Mouse (Mus musculus) kidney, embryonic 16.5 days (tissue): ENCODE data around the gene Ern1. TPM values are rescaled to one million over a fixed set of nuclear protein-coding genes. Genes with fewer than 3 reads are reported as not detected.
A peak's percentile ranks its signal among the peaks of the same experiment; 100 is the strongest.

ENCODE experiments used
- ATAC-seq: fragments of 200-750 bp; cut with Nextera tagmentation; 2 replicates; pipeline ENCODE4 v1.8.0; 2017; ENCODE audit warnings: moderate TSS enrichment; ENCODE audit not compliant: low FRiP score, low TSS enrichment
- H3K27ac ChIP-seq: fragments of 300-500 bp; sonication (generic); 2 replicates; pipeline ENCODE4 v1.5.1; 2014; ENCODE audit warnings: low read length
- H3K27me3 ChIP-seq: fragments of 300-500 bp; sonication (generic); 2 replicates; pipeline ENCODE4 v1.6.1; 2014; ENCODE audit warnings: low read length, control low read depth, mixed read lengths; ENCODE audit not compliant: insufficient read depth
- H3K36me3 ChIP-seq: fragments of 300-500 bp; sonication (generic); 2 replicates; pipeline ENCODE4 v1.6.1; 2014; ENCODE audit warnings: low read length, control low read depth, mixed read lengths; ENCODE audit not compliant: insufficient read depth
- H3K4me1 ChIP-seq: fragments of 300-500 bp; sonication (generic); 2 replicates; pipeline ENCODE4 v1.6.1; 2014; ENCODE audit warnings: low read length, control low read depth, mixed read lengths; ENCODE audit not compliant: insufficient read depth
- H3K4me2 ChIP-seq: fragments of 300-500 bp; sonication (generic); replicated peaks from 2 replicates; pipeline ENCODE4 v1.6.1; 2014; ENCODE audit warnings: low read depth, low read length
- H3K4me3 ChIP-seq: fragments of 300-500 bp; sonication (generic); 2 replicates; pipeline ENCODE4 v1.5.1; 2014; ENCODE audit warnings: mild to moderate bottlenecking, low read length
- H3K9ac ChIP-seq: fragments of 300-500 bp; sonication (generic); replicated peaks from 2 replicates; pipeline ENCODE4 v1.6.1; 2014; ENCODE audit warnings: low read length
- H3K9me3 ChIP-seq: fragments of 300-500 bp; sonication (generic); 2 replicates; pipeline ENCODE4 v1.6.1; 2016; ENCODE audit warnings: low read length, control low read depth
- WGBS: fragments of 180-500 bp; shearing (Covaris S2); extraction: QIAGEN DNeasy Blood & Tissue Kit; methylation state at CpG from one replicate; pipeline ENCODE4 v1.1.7; 2014; 5-methylcytosine and 5-hydroxymethylcytosine counted together
- polyA plus RNA-seq: library from polyadenylated mRNA; unstranded; fragments of >200 nt; fragmentation: Nextera tagmentation; extraction: Ambion mirVana; gene quantifications from 2 replicates; pipeline ENCODE4 v1.2.1, GENCODE M21; 2015

The Ern1 gene
- polyA plus RNA-seq, 1 experiment from 2014 or later = 5.4 TPM

DNA sequence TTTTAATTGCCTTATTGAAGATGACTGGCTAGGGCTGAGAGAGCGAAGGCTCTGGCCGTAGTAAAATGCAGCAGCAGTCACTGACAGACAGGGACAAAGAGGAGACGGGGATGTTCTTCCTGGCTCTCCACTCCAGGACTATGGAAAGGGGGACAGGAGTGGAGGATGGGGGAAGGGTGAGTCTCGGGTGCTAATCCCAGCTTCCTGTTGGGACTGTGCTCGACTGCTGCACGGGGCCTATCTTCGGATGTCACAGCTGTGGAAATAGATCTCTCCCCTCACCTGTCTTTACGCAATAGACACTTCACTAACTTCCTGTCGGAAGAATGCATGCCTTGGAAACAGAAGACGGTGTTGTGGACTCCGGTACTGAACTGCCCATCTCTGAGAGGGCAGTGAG is 113.7 kb downstream of the Ern1 start:
- H3K27ac ChIP-seq = peak overlapping the region; percentile 43; the same call in 1 of the 2 replicates
- no peaks in the 10 kb centered on the region for H3K9me3 ChIP-seq
- no peak overlapping the region for H3K4me2 ChIP-seq
- H3K4me3 ChIP-seq = no peak overlapping the region
- WGBS = 39% methylated on average over 11 of the region's 11 CpGs
- peak; percentile 58; the same call in 1 of the 2 replicates for ATAC-seq
- H3K4me1 ChIP-seq = peaks cover 12% of the 10 kb centered on the region
- no peaks in the 10 kb centered on the region for H3K36me3 ChIP-seq
- H3K9ac ChIP-seq = no peak overlapping the region
- H3K27me3 ChIP-seq = no peaks in the 10 kb centered on the region

DNA sequence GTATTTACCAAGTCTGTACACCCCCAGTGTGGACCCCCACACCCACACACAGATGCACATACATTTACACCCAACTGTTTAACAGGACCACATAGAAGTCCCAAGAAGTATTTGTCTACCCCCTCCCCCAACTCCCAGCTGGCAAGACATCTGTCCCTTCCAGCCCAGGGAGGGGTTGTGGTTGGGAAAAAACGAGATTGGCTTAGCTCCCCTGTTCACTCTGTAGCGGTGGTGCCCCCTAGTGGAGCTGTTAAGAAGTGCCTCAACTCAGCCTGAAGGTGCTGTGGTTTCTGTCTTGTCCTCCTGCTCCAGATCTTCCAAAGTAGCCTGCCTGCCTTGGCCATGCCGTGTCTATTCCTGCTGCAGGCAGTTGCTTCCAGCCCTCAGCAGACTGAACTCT is 121.3 kb downstream of the Ern1 start:
- ATAC-seq = no peak
- Histone ChIP-seq H3K27me3 (no peaks in the 10 kb centered on the region), H3K4me1 (peaks cover 20% of the 10 kb centered on the region), H3K4me3 (no peak overlapping the region), H3K36me3 (no peaks in the 10 kb centered on the region), H3K9me3 (no peaks in the 10 kb centered on the region), H3K4me2 (no peak overlapping the region), H3K9ac (no peak overlapping the region), H3K27ac (no peak overlapping the region)
- 4% methylated on average over 3 of the region's 3 CpGs for WGBS

GRCm38 (mm10) chr11:106365366-106365765 is 122.3 kb downstream of the Ern1 start, which contains the start of gene Prr29:
Prr29 (plus strand) TSS chr11:106365472.
- Histone ChIP-seq H3K4me1 (peaks cover 20% of the 10 kb centered on the region), H3K36me3 (no peaks in the 10 kb centered on the region), H3K4me2 (peak within 1 kb of the TSS; percentile 36), H3K27me3 (no peaks in the 10 kb centered on the region), H3K4me3 (no peak within 1 kb of the TSS), H3K27ac (peak within 1 kb of the TSS; percentile 64), H3K9me3 (no peaks in the 10 kb centered on the region), H3K9ac (peak within 1 kb of the TSS; percentile 41)
- peak; percentile 46; the same call in 1 of the 2 replicates for ATAC-seq
- WGBS = 44% methylated on average over 10 of the region's 10 CpGs

DNA sequence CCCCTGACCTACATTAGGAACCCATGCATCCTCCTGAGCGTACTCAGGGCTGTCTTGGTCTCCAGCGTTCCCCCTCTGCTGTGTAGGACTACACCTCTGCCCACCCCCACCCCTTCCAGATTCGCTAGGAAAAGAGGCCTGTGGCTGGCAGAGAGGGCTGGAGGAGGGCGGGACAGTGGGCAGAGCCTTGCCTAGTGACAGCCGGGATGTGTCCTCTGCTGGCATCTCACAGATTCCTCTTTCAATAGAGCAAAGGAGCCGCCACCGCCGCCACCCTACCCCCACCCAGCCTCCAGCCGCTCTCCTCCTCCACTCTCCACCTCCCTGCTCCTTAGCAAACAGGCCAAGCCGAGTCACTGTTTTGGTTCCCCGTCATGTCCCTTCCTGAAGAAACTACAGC is 122.9 kb downstream of the Ern1 start:
- Histone ChIP-seq H3K4me1 (peaks cover 20% of the 10 kb centered on the region), H3K4me3 (no peak overlapping the region), H3K36me3 (no peaks in the 10 kb centered on the region), H3K27ac (peak overlapping the region; percentile 64), H3K27me3 (no peaks in the 10 kb centered on the region), H3K9ac (peak overlapping the region; percentile 41), H3K9me3 (no peaks in the 10 kb centered on the region), H3K4me2 (peak overlapping the region; percentile 36)
- 12% methylated on average over 11 of the region's 11 CpGs for WGBS
- ATAC-seq = peak; percentile 81

DNA sequence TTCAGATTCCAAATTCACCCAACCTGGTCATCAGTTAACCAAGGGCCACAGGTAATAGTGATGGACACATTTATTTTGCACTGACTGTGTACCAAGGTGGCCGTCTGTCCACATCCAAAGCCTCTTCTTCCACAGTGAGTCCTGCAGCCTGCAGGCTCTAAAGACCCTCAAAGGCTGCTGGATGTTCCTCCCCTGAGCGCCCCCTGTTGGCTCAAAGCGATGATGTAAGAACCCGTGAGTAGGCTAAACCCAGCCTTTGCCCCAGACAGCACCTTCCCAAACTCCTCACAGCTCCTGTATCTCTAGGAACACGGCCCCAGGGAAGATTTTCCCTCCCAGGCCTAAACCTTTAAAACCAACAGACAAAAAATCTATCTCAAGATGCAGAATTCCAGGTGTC is 128.3 kb downstream of the Ern1 start:
- 29% methylated on average over 5 of the region's 5 CpGs for WGBS
- no peak for ATAC-seq
- Histone ChIP-seq H3K9ac (no peak overlapping the region), H3K4me3 (no peak overlapping the region), H3K27ac (no peak overlapping the region), H3K4me1 (no peaks in the 10 kb centered on the region; the same call in 1 of the 2 replicates), H3K27me3 (no peaks in the 10 kb centered on the region), H3K9me3 (no peaks in the 10 kb centered on the region), H3K4me2 (no peak overlapping the region), H3K36me3 (no peaks in the 10 kb centered on the region)

DNA sequence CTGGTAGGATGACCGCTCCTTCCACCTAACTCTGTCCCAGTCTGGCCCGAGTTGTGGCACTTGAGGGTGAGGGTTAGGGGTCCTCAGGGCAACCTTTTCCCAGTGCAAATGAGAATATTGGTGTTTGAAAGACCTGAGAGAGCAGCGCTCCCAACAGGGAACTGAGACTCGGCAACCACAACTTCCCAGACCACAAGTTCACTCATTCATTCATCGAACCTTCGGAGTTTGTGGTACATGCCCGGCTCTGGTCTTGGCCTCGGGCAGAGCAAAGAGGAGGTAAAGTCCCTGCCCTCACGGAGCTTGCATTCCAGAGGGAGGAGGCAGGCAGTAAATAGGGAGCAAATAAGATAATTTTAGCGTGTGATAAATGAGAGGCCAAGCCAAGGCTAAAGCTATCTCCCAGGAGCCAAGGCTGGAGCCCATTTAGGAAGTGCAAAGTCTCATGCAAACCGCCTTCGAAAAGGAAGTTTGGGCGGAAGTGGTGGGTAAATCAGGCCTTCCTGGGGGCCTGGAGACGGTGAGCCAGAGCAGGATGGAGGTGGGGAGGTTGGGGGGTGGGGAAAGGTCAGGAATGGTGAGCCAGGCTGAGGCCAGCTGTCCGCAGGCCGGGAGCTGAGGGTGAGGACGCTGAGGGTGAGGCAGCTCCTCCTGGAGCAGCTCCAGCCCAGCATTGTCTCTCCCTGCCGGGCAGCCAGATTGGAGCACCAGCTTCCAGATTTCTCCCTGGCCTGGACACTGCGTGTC is 132.1 kb downstream of the Ern1 start:
- no peak overlapping the region for H3K9ac ChIP-seq
- peak overlapping the region; percentile 20; the same call in 1 of the 2 replicates for H3K27ac ChIP-seq
- H3K27me3 ChIP-seq = no peaks in the 10 kb centered on the region
- ATAC-seq = no peak
- 60% methylated on average over 19 of the region's 19 CpGs for WGBS
- H3K4me2 ChIP-seq = no peak overlapping the region
- H3K9me3 ChIP-seq = no peaks in the 10 kb centered on the region
- H3K36me3 ChIP-seq = no peaks in the 10 kb centered on the region
- no peaks in the 10 kb centered on the region for H3K4me1 ChIP-seq
- no peak overlapping the region for H3K4me3 ChIP-seq

GRCm38 (mm10) chr11:106354181-106354580 is 133.5 kb downstream of the Ern1 start:
- 62% methylated on average over 1 of the region's 1 CpGs for WGBS
- Histone ChIP-seq H3K4me1 (no peaks in the 10 kb centered on the region), H3K9ac (no peak overlapping the region), H3K4me3 (no peak overlapping the region), H3K36me3 (no peaks in the 10 kb centered on the region), H3K27me3 (no peaks in the 10 kb centered on the region), H3K4me2 (no peak overlapping the region), H3K27ac (no peak overlapping the region), H3K9me3 (no peaks in the 10 kb centered on the region)
- no peak for ATAC-seq

DNA sequence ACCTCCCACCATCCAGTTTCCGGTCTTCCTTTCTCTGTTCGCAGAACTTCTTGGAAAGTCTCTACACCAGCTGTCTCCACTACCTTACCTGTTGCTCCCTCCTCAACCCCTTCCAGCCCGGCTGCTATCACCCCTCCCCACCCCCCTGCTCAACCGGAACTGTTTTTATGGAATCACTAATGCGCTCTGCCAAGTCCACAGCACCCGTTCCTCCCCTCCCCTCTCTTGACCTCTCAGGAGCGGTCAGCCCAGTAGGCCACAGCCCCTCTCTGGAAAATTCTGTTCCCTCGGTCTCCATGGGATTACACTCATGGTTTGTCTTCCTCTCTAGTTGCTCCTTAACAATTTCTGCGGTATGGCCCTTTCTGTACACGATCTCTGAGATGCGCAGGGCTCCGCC is 134.5 kb downstream of the Ern1 start, which contains the start of gene Scn4a:
Gene Scn4a, minus strand, starts transcription at position 101 of the 400 bp plus-strand sequence.
- Histone ChIP-seq H3K9me3 (no peaks in the 10 kb centered on the region), H3K27ac (no peak within 1 kb of the TSS), H3K4me1 (0 out of 2 replicates have a peak, but pooled peaks cover 4% of the 10 kb centered on the region), H3K27me3 (no peaks in the 10 kb centered on the region), H3K9ac (no peak within 1 kb of the TSS), H3K4me3 (no peak within 1 kb of the TSS), H3K4me2 (no peak within 1 kb of the TSS), H3K36me3 (no peaks in the 10 kb centered on the region)
- no peak for ATAC-seq
- WGBS = 70% methylated on average over 12 of the region's 12 CpGs

DNA sequence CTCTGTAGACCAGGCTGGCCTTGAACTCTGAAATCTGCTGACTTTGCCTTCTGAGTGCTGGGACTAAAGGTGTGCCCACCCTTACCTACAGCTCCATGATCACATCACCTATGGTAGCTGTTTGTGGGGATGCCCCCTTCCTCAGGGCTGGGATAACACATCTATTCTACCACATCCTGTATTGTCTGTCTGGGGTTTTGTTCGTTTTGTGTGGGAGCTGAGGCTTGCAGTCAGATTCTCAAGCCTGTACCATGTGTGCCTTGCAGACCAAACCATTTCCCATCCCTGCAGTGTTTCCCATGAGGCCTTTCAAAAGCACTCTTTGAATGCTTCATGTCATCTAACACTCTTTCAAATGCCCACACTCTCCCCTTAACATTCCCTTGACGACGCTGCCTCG is 135.7 kb downstream of the Ern1 start:
- ATAC-seq = no peak

GRCm38 (mm10) chr11:106351253-106351652 is 136.4 kb downstream of the Ern1 start:
- Histone ChIP-seq H3K4me3 (no peak overlapping the region), H3K27me3 (no peaks in the 10 kb centered on the region), H3K4me2 (no peak overlapping the region), H3K4me1 (0 out of 2 replicates have a peak, but pooled peaks cover 4% of the 10 kb centered on the region), H3K27ac (no peak overlapping the region), H3K9me3 (no peaks in the 10 kb centered on the region), H3K9ac (no peak overlapping the region), H3K36me3 (no peaks in the 10 kb centered on the region)
- WGBS = 63% methylated on average over 3 of the region's 3 CpGs
- ATAC-seq = no peak

More for the DNA sequence above, 135.7 kb downstream of the Ern1 start:
- no peaks in the 10 kb centered on the region for H3K36me3 ChIP-seq
- 0 out of 2 replicates have a peak, but pooled peaks cover 4% of the 10 kb centered on the region for H3K4me1 ChIP-seq
- WGBS = 78% methylated on average over 4 of the region's 4 CpGs
- H3K27me3 ChIP-seq = no peaks in the 10 kb centered on the region
- no peak overlapping the region for H3K4me3 ChIP-seq
- no peak overlapping the region for H3K9ac ChIP-seq
- H3K4me2 ChIP-seq = no peak overlapping the region
- no peaks in the 10 kb centered on the region for H3K9me3 ChIP-seq
- no peak overlapping the region for H3K27ac ChIP-seq
